Mouse (Mus musculus): ENCODE measurements at regions not wholly inside any gene's neighbourhood (a gene's known extent, or its start where the extent isn't known, plus 50 kb on each side); places are given as distances from the start of the nearest gene placed in this dataset.
A peak's percentile ranks its signal among the peaks of the same experiment; 100 is the strongest.

- DNase-seq, result no peak
Observed at GRCm38 (mm10) chr4:53319051-53319450, 121.2 kb upstream of the Slc44a1 start.

- no peak for DNase-seq
Observed at GRCm38 (mm10) chr4:53318181-53318580, 122.0 kb upstream of the Slc44a1 start.

GRCm38 (mm10) chr4:53317453-53317824 is 122.8 kb upstream of the Slc44a1 start:
- no peak for DNase-seq

GRCm38 (mm10) chr4:53316796-53317452 is 123.3 kb upstream of the Slc44a1 start:
- no peak for DNase-seq

GRCm38 (mm10) chr4:53315876-53316762 is 124.1 kb upstream of the Slc44a1 start:
- no peak for DNase-seq

- DNase-seq, result no peak
Observed at GRCm38 (mm10) chr4:53315121-53315875, 124.9 kb upstream of the Slc44a1 start.

GRCm38 (mm10) chr4:53314076-53314475 is 126.1 kb upstream of the Slc44a1 start:
- DNase-seq, result no peak

- no peak for DNase-seq
Observed at GRCm38 (mm10) chr4:53307121-53307520, 133.1 kb upstream of the Slc44a1 start.

GRCm38 (mm10) chr4:53304782-53305385 is 135.3 kb upstream of the Slc44a1 start:
- DNase-seq, result no peak

- DNase-seq, result no peak
Observed at GRCm38 (mm10) chr4:53304290-53304654, 135.9 kb upstream of the Slc44a1 start.

GRCm38 (mm10) chr4:53303621-53304289 is 136.5 kb upstream of the Slc44a1 start:
- DNase-seq, result no peak

GRCm38 (mm10) chr4:53297975-53298374 is 138.3 kb upstream of the Abca1 start:
- DNase-seq, result no peak

- DNase-seq, result no peak
Observed at GRCm38 (mm10) chr4:53292606-53293005, 132.9 kb upstream of the Abca1 start.

GRCm38 (mm10) chr4:53277741-53278525 is 118.2 kb upstream of the Abca1 start:
- no peak for DNase-seq

GRCm38 (mm10) chr4:53270433-53270832 is 110.7 kb upstream of the Abca1 start:
- DNase-seq, result no peak

- DNase-seq, result no peak
Observed at GRCm38 (mm10) chr4:53269999-53270398, 110.3 kb upstream of the Abca1 start.

- DNase-seq, result no peak
Observed at GRCm38 (mm10) chr4:53269251-53269842, 109.7 kb upstream of the Abca1 start.

GRCm38 (mm10) chr4:53264901-53265300 is 105.2 kb upstream of the Abca1 start:
- DNase-seq, result no peak

GRCm38 (mm10) chr4:53264501-53264900 is 104.8 kb upstream of the Abca1 start:
- no peak for DNase-seq

GRCm38 (mm10) chr4:53263776-53264175 is 104.1 kb upstream of the Abca1 start:
- peak; percentile 94 to 95 for DNase-seq

GRCm38 (mm10) chr4:53262466-53262865 is 102.8 kb upstream of the Abca1 start:
- DNase-seq, result peak in 1 of 2 experiments; percentile 52
